Mouse (Mus musculus) brain, embryonic 14.5 days (tissue): ENCODE measurements around the gene Obscn.

Experiments used
- CTCF ChIP-seq: fragments of 200-500 bp; IDR thresholded peaks from 2 replicates; pipeline ENCODE4 v1.5.1; 2012; ENCODE audit warnings: inconsistent platforms, mild to moderate bottlenecking, moderate library complexity, borderline replicate concordance; ENCODE audit not compliant: insufficient read depth, insufficient read length; ENCODE audit errors: extremely low read depth
- POLR2A ChIP-seq: fragments of 200-500 bp; IDR thresholded peaks from 2 replicates; pipeline ENCODE4 v1.6.1; 2012; ENCODE audit warnings: mild to moderate bottlenecking, inconsistent platforms, borderline replicate concordance; ENCODE audit not compliant: poor library complexity, insufficient read depth, insufficient read length, severe bottlenecking; ENCODE audit errors: extremely low read depth

- TF ChIP-seq CTCF (no peak), POLR2A (no peak)
Observed at GRCm38 (mm10) chr11:59165616-59166241, 29.5 kb upstream of the Obscn start.
